Mouse (Mus musculus) cortical plate, adult 2 months (tissue): ENCODE data around the gene Ebf4. TPM values are rescaled to one million over a fixed set of nuclear protein-coding genes. Genes with fewer than 3 reads are reported as not detected.

Source experiments
- H3K27ac ChIP-seq: fragments of 200-500 bp; 2 replicates; pipeline ENCODE4 v1.5.1; 2012; ENCODE audit warnings: low read length, control low read depth, inconsistent platforms; ENCODE audit not compliant: insufficient read depth
- H3K4me1 ChIP-seq: fragments of 200-500 bp; 2 replicates; pipeline ENCODE4 v1.6.1; 2011; ENCODE audit warnings: low read length; ENCODE audit not compliant: control insufficient read depth, insufficient read depth
- H3K4me3 ChIP-seq: fragments of 200-500 bp; 2 replicates; pipeline ENCODE4 v1.5.1; 2011; ENCODE audit warnings: mild to moderate bottlenecking, low read length, control low read depth; ENCODE audit not compliant: insufficient read depth
- CTCF ChIP-seq: fragments of 200-500 bp; IDR thresholded peaks from 2 replicates; pipeline ENCODE4 v1.5.1; 2011; ENCODE audit warnings: mild to moderate bottlenecking, control low read depth, low read length; ENCODE audit not compliant: insufficient read depth; ENCODE audit errors: extremely low read depth
- POLR2A ChIP-seq: fragments of 200-500 bp; IDR thresholded peaks from 2 replicates; pipeline ENCODE4 v1.6.1; 2011; ENCODE audit warnings: mild to moderate bottlenecking, low read length, control low read depth; ENCODE audit not compliant: insufficient read depth; ENCODE audit errors: extremely low read depth
- polyA plus RNA-seq: library from polyadenylated mRNA; depleted of rRNA; stranded (reverse); fragments of >200 nt; gene quantifications from 2 replicates; pipeline ENCODE4 v1.2.3, GENCODE M21; 2012

Ebf4 gene
- polyA plus RNA-seq, 1 experiment, result 13.0 TPM

- peak; percentile 99 for TF ChIP-seq POLR2A
- no peak for TF ChIP-seq CTCF
- peak within 1 kb of the TSS; percentile 63 for H3K27ac ChIP-seq
- H3K4me1 ChIP-seq, result peaks cover 3% of the 10 kb centered on the region; the same call in 1 of the 2 replicates
- peak within 1 kb of the TSS; percentile 76 for H3K4me3 ChIP-seq
Measured at GRCm38 (mm10) chr2:130274149-130274861, 20.7 kb upstream of the Ebf4 start, which contains the start of gene Nop56. TSS of gene Nop56 (plus strand) at chr2:130274430.

GRCm38 (mm10) chr2:130274862-130275261 is 20.1 kb upstream of the Ebf4 start:
- Histone ChIP-seq H3K27ac (no peak overlapping the region), H3K4me3 (peak overlapping the region; percentile 76), H3K4me1 (peaks cover 3% of the 10 kb centered on the region; the same call in 1 of the 2 replicates)
- TF ChIP-seq POLR2A, result no peak
- TF ChIP-seq CTCF, result no peak

- no peak overlapping the region; the same call in 1 of the 2 replicates for H3K4me3 ChIP-seq
- no peak for TF ChIP-seq POLR2A
- TF ChIP-seq CTCF, result peak; percentile 55
- no peak overlapping the region for H3K27ac ChIP-seq
- H3K4me1 ChIP-seq, result peaks cover 5% of the 10 kb centered on the region; the same call in 1 of the 2 replicates
Measured at GRCm38 (mm10) chr2:130275649-130276048, 19.3 kb upstream of the Ebf4 start.

- Histone ChIP-seq H3K4me3 (no peak overlapping the region), H3K4me1 (peaks cover 7% of the 10 kb centered on the region; the same call in 1 of the 2 replicates), H3K27ac (no peak overlapping the region)
- TF ChIP-seq POLR2A, result peak; percentile 50; the same call in 1 of the 2 replicates
- TF ChIP-seq CTCF, result no peak
Measured at GRCm38 (mm10) chr2:130279600-130280091, 15.3 kb upstream of the Ebf4 start.

- TF ChIP-seq CTCF, result no peak
- peaks cover 7% of the 10 kb centered on the region; the same call in 1 of the 2 replicates for H3K4me1 ChIP-seq
- H3K27ac ChIP-seq, result no peak overlapping the region; the same call in 1 of the 2 replicates
- no peak overlapping the region for H3K4me3 ChIP-seq
Measured at GRCm38 (mm10) chr2:130280224-130280623, 14.7 kb upstream of the Ebf4 start.

- TF ChIP-seq CTCF, result no peak
- no peak for TF ChIP-seq POLR2A
- H3K4me1 ChIP-seq, result peaks cover 4% of the 10 kb centered on the region; the same call in 1 of the 2 replicates
- no peak overlapping the region for H3K27ac ChIP-seq
- no peak overlapping the region for H3K4me3 ChIP-seq
Measured at GRCm38 (mm10) chr2:130280818-130281217, 14.2 kb upstream of the Ebf4 start.

GRCm38 (mm10) chr2:130283854-130284654 is 10.9 kb upstream of the Ebf4 start, which contains the start of gene Idh3b:
TSS of gene Idh3b (minus strand) at chr2:130284547.
- TF ChIP-seq CTCF, result no peak
- peak; percentile 90 for TF ChIP-seq POLR2A
- Histone ChIP-seq H3K27ac (peak within 1 kb of the TSS; percentile 83), H3K4me1 (peaks cover 4% of the 10 kb centered on the region; the same call in 1 of the 2 replicates), H3K4me3 (peak within 1 kb of the TSS; percentile 96)

GRCm38 (mm10) chr2:130289086-130289485 is 5.9 kb upstream of the Ebf4 start:
- Histone ChIP-seq H3K4me1 (no peaks in the 10 kb centered on the region), H3K27ac (no peak overlapping the region), H3K4me3 (no peak overlapping the region)
- no peak for TF ChIP-seq POLR2A
- TF ChIP-seq CTCF, result no peak

GRCm38 (mm10) chr2:130291434-130291833 is 3.5 kb upstream of the Ebf4 start:
- Histone ChIP-seq H3K27ac (no peak overlapping the region), H3K4me3 (no peak overlapping the region), H3K4me1 (no peaks in the 10 kb centered on the region)
- TF ChIP-seq CTCF, result peak; percentile 97
- no peak for TF ChIP-seq POLR2A
